Mouse (Mus musculus): Measurements from ENCODE around the gene A030005L19Rik. TPM values are rescaled to one million over a fixed set of nuclear protein-coding genes. Genes with fewer than 3 reads are reported as not detected.
A peak's percentile ranks its signal among the peaks of the same experiment; 100 is the strongest.
"Not testable (repeated sequence)": the region's sequence is repeated elsewhere in the genome, so short reads cannot be mapped to it uniquely, and the experiment has no call there.

A030005L19Rik gene
- not detected in 2 replicates for polyA plus RNA-seq (2015; fragmentation: Nextera tagmentation; extraction: Ambion mirVana)

DNA sequence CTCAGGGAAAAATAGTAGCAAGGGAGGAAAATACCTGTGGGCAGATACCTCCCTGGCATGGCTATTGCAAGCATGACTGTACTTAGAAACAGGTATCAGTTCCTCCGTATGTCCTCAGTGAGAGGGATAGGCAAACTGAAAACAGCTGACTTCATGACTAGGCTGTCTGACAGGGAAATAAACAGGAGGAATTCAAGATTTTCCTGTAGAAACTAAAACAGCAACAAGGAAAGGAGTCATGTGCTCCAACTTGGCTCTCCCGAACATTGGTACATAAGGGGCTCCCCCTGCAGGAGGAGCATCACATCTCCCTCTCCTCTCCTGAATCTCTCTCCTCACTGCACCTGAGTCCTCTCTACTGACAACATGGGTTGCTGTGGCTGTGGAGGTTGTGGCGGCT, at the start of gene A030005L19Rik:
A030005L19Rik (plus strand) TSS at position 301 of the 400 bp plus-strand sequence.
- WGBS = 76% methylated on average over 3 of the region's 3 CpGs
- H3K4me1 ChIP-seq (ENCODE audit: control insufficient read depth, insufficient read depth, low read length) = no peaks in the 10 kb centered on the region

DNA sequence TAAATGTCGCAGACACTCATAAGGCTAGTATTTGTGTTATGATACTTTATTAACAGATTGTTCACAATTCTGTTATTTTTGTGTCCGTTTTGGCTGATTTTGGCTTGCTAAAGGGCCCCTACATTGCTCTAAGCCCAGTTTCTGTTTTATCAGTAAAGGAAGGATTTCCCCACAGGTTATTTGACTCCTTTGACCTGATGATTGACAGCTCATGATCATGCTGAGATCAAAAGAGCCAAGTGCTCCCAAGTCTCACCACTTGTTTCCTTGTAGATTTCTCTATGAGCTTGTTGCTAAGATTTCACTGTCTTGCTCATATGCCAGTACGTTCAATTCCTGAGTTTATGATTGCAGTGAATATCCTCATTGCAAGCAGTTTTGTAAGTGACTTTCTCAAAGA, 42.9 kb upstream of the A030005L19Rik start:
- Histone ChIP-seq H3K9ac (ENCODE audit: low read depth, low read length) (no peak overlapping the region), H3K4me2 (ENCODE audit: low read depth, low read length) (no peak overlapping the region), H3K27me3 (replicated peaks; ENCODE audit: control insufficient read depth, insufficient read depth, low read length) (no peaks in the 10 kb centered on the region), H3K27ac (ENCODE audit: low read length) (no peak overlapping the region), H3K9me3 (ENCODE audit: control insufficient read depth, low read length) (no peaks in the 10 kb centered on the region), H3K4me3 (ENCODE audit: low read length) (no peak overlapping the region), H3K4me1 (ENCODE audit: control insufficient read depth, insufficient read depth, low read length) (no peaks in the 10 kb centered on the region), H3K36me3 (ENCODE audit: control insufficient read depth, insufficient read depth, low read length) (no peaks in the 10 kb centered on the region)
- WGBS = 82% methylated on average over 3 of the region's 3 CpGs
- ATAC-seq = no peak

More for the DNA sequence above, at the start of gene A030005L19Rik:
- no peaks in the 10 kb centered on the region for H3K27me3 ChIP-seq (replicated peaks; ENCODE audit: control insufficient read depth, insufficient read depth, low read length)
- no peak within 1 kb of the TSS for H3K4me2 ChIP-seq (ENCODE audit: low read depth, low read length)
- no peak within 1 kb of the TSS for H3K27ac ChIP-seq (ENCODE audit: low read length)
- no peak within 1 kb of the TSS for H3K9ac ChIP-seq (ENCODE audit: low read depth, low read length)
- ATAC-seq = no peak
- H3K9me3 ChIP-seq (ENCODE audit: control insufficient read depth, low read length) = no peaks in the 10 kb centered on the region
- H3K4me3 ChIP-seq (ENCODE audit: low read length) = no peak within 1 kb of the TSS
- no peaks in the 10 kb centered on the region for H3K36me3 ChIP-seq (ENCODE audit: control insufficient read depth, insufficient read depth, low read length)

- no peaks in the 10 kb centered on the region for H3K4me1 ChIP-seq (ENCODE audit: control insufficient read depth, insufficient read depth, low read length)
- H3K9me3 ChIP-seq (ENCODE audit: control insufficient read depth, low read length) = no peaks in the 10 kb centered on the region
- WGBS = 54% methylated on average over 2 of the region's 2 CpGs
- H3K36me3 ChIP-seq (ENCODE audit: control insufficient read depth, insufficient read depth, low read length) = peaks cover 8% of the 10 kb centered on the region; the same call in 1 of the 2 replicates
- H3K27ac ChIP-seq (ENCODE audit: low read length) = no peak overlapping the region
- peak; percentile 79; the same call in 1 of the 2 replicates for ATAC-seq
- H3K4me3 ChIP-seq (ENCODE audit: low read length) = no peak overlapping the region
- H3K27me3 ChIP-seq (replicated peaks; ENCODE audit: control insufficient read depth, insufficient read depth, low read length) = no peaks in the 10 kb centered on the region
- no peak overlapping the region for H3K9ac ChIP-seq (ENCODE audit: low read depth, low read length)
- H3K4me2 ChIP-seq (ENCODE audit: low read depth, low read length) = no peak overlapping the region
These were observed 34.0 kb upstream of the A030005L19Rik start for GRCm38 (mm10) chr1:82879172-82879571.

- H3K9me3 ChIP-seq (ENCODE audit: control insufficient read depth, low read length) = no peaks in the 10 kb centered on the region
- 86% methylated on average over 8 of the region's 8 CpGs for WGBS
- no peak overlapping the region for H3K9ac ChIP-seq (ENCODE audit: low read depth, low read length)
- ATAC-seq = no peak
- H3K4me3 ChIP-seq (ENCODE audit: low read length) = no peak overlapping the region
- no peak overlapping the region for H3K27ac ChIP-seq (ENCODE audit: low read length)
- H3K4me1 ChIP-seq (ENCODE audit: control insufficient read depth, insufficient read depth, low read length) = no peaks in the 10 kb centered on the region
- no peaks in the 10 kb centered on the region for H3K27me3 ChIP-seq (replicated peaks; ENCODE audit: control insufficient read depth, insufficient read depth, low read length)
- H3K36me3 ChIP-seq (ENCODE audit: control insufficient read depth, insufficient read depth, low read length) = peaks cover 8% of the 10 kb centered on the region; the same call in 1 of the 2 replicates
- H3K4me2 ChIP-seq (ENCODE audit: low read depth, low read length) = no peak overlapping the region
These were observed 32.9 kb upstream of the A030005L19Rik start for GRCm38 (mm10) chr1:82880196-82880595.

DNA sequence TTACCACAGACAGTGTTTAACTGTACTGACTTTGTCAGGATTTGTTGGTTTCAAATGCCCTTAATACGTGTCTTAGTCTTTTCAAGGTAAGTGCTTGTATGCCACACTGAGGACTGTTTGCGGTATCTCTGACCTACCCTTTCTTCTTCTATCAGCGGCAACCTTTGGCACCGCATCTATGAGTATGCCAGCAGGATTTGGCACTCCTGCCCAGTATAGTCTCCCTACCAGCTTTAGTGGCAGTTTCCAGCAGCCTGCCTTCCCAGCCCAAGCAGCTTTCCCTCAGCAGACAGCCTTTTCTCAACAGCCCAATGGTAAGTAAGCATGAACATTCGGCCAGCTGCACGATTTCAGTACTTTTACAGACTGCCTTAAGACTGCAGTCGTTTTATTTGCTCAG, 19.9 kb upstream of the A030005L19Rik start:
- no peak for ATAC-seq
- 92% methylated on average over 7 of the region's 7 CpGs for WGBS

GRCm38 (mm10) chr1:82900567-82900966, 12.6 kb upstream of the A030005L19Rik start:
- Histone ChIP-seq H3K4me3 (ENCODE audit: low read length) (no peak overlapping the region), H3K9ac (ENCODE audit: low read depth, low read length) (no peak overlapping the region), H3K9me3 (ENCODE audit: control insufficient read depth, low read length) (no peaks in the 10 kb centered on the region), H3K4me2 (ENCODE audit: low read depth, low read length) (no peak overlapping the region), H3K27me3 (replicated peaks; ENCODE audit: control insufficient read depth, insufficient read depth, low read length) (no peaks in the 10 kb centered on the region), H3K27ac (ENCODE audit: low read length) (no peak overlapping the region), H3K4me1 (ENCODE audit: control insufficient read depth, insufficient read depth, low read length) (no peaks in the 10 kb centered on the region), H3K36me3 (ENCODE audit: control insufficient read depth, insufficient read depth, low read length) (peaks cover 7% of the 10 kb centered on the region; the same call in 1 of the 2 replicates)
- WGBS = 94% methylated on average over 1 of the region's 1 CpGs
- ATAC-seq = no peak

More for the DNA sequence above, 19.9 kb upstream of the A030005L19Rik start:
- no peak overlapping the region for H3K27ac ChIP-seq (ENCODE audit: low read length)
- no peak overlapping the region for H3K4me2 ChIP-seq (ENCODE audit: low read depth, low read length)
- H3K36me3 ChIP-seq (ENCODE audit: control insufficient read depth, insufficient read depth, low read length) = peaks cover 6% of the 10 kb centered on the region; the same call in 1 of the 2 replicates
- H3K9ac ChIP-seq (ENCODE audit: low read depth, low read length) = no peak overlapping the region
- no peaks in the 10 kb centered on the region for H3K27me3 ChIP-seq (replicated peaks; ENCODE audit: control insufficient read depth, insufficient read depth, low read length)
- no peaks in the 10 kb centered on the region for H3K4me1 ChIP-seq (ENCODE audit: control insufficient read depth, insufficient read depth, low read length)
- H3K4me3 ChIP-seq (ENCODE audit: low read length) = no peak overlapping the region
- H3K9me3 ChIP-seq (ENCODE audit: control insufficient read depth, low read length) = no peaks in the 10 kb centered on the region

DNA sequence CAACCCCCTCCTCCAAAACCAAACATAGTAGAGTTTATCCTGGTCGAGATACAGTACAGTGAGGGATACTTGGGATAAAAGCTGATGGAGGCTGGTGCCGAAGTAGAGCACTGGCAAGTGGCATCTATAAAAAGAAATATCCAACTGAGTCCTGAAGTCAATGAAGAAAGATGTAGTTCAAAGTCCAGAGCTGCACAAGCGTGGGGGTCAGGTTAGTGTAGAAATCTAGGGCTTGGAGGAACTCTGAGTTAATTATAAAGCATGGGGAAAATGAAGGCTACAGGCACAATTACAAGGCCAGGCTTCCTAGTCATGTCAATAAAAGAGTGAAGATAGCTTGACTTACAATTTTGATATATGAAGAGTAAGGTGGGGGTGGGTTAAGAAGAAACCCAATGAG, 11.9 kb upstream of the A030005L19Rik start:
- Histone ChIP-seq H3K4me1 (ENCODE audit: control insufficient read depth, insufficient read depth, low read length) (no peaks in the 10 kb centered on the region), H3K27me3 (replicated peaks; ENCODE audit: control insufficient read depth, insufficient read depth, low read length) (no peaks in the 10 kb centered on the region), H3K4me2 (ENCODE audit: low read depth, low read length) (no peak overlapping the region), H3K9me3 (ENCODE audit: control insufficient read depth, low read length) (no peaks in the 10 kb centered on the region), H3K9ac (ENCODE audit: low read depth, low read length) (no peak overlapping the region), H3K4me3 (ENCODE audit: low read length) (no peak overlapping the region), H3K27ac (ENCODE audit: low read length) (no peak overlapping the region), H3K36me3 (ENCODE audit: control insufficient read depth, insufficient read depth, low read length) (peaks cover 7% of the 10 kb centered on the region; the same call in 1 of the 2 replicates)
- 89% methylated on average over 3 of the region's 3 CpGs for WGBS
- no peak for ATAC-seq

GRCm38 (mm10) chr1:82905886-82906285, 7.2 kb upstream of the A030005L19Rik start:
- no peak overlapping the region for H3K4me2 ChIP-seq (ENCODE audit: low read depth, low read length)
- no peaks in the 10 kb centered on the region for H3K27me3 ChIP-seq (replicated peaks; ENCODE audit: control insufficient read depth, insufficient read depth, low read length)
- no peaks in the 10 kb centered on the region for H3K9me3 ChIP-seq (ENCODE audit: control insufficient read depth, low read length)
- no peak overlapping the region for H3K4me3 ChIP-seq (ENCODE audit: low read length)
- H3K36me3 ChIP-seq (ENCODE audit: control insufficient read depth, insufficient read depth, low read length) = peaks cover 7% of the 10 kb centered on the region; the same call in 1 of the 2 replicates
- H3K27ac ChIP-seq (ENCODE audit: low read length) = no peak overlapping the region
- ATAC-seq = no peak
- no peak overlapping the region for H3K9ac ChIP-seq (ENCODE audit: low read depth, low read length)
- 73% methylated on average over 3 of the region's 3 CpGs for WGBS
- no peaks in the 10 kb centered on the region for H3K4me1 ChIP-seq (ENCODE audit: control insufficient read depth, insufficient read depth, low read length)

GRCm38 (mm10) chr1:82913434-82913833, 309 bp downstream of the A030005L19Rik start:
- 87% methylated on average over 3 of the region's 5 CpGs for WGBS
- not testable (repeated sequence) for H3K9ac ChIP-seq (ENCODE audit: low read depth, low read length); H3K36me3 ChIP-seq (ENCODE audit: control insufficient read depth, insufficient read depth, low read length); H3K4me1 ChIP-seq (ENCODE audit: control insufficient read depth, insufficient read depth, low read length); H3K27ac ChIP-seq (ENCODE audit: low read length); H3K9me3 ChIP-seq (ENCODE audit: control insufficient read depth, low read length); H3K27me3 ChIP-seq (replicated peaks; ENCODE audit: control insufficient read depth, insufficient read depth, low read length); H3K4me2 ChIP-seq (ENCODE audit: low read depth, low read length); H3K4me3 ChIP-seq (ENCODE audit: low read length); ATAC-seq

- H3K36me3 ChIP-seq (ENCODE audit: control insufficient read depth, insufficient read depth, low read length) = no peaks in the 10 kb centered on the region
- H3K27ac ChIP-seq (ENCODE audit: low read length) = no peak within 1 kb of the TSS
- ATAC-seq = no peak
- H3K4me2 ChIP-seq (ENCODE audit: low read depth, low read length) = no peak within 1 kb of the TSS
- no peaks in the 10 kb centered on the region; the same call in 1 of the 2 replicates for H3K9me3 ChIP-seq (ENCODE audit: control insufficient read depth, low read length)
- no peaks in the 10 kb centered on the region for H3K4me1 ChIP-seq (ENCODE audit: control insufficient read depth, insufficient read depth, low read length)
- WGBS = 83% methylated on average over 6 of the region's 6 CpGs
- no peak within 1 kb of the TSS for H3K4me3 ChIP-seq (ENCODE audit: low read length)
- no peak within 1 kb of the TSS for H3K9ac ChIP-seq (ENCODE audit: low read depth, low read length)
- H3K27me3 ChIP-seq (replicated peaks; ENCODE audit: control insufficient read depth, insufficient read depth, low read length) = no peaks in the 10 kb centered on the region
These were observed 11.5 kb downstream of the A030005L19Rik start, which contains the start of gene A030014E15Rik for GRCm38 (mm10) chr1:82924650-82925049. TSS of gene A030014E15Rik (plus strand) at chr1:82924917.

Data from intestine, embryonic 16.5 days (tissue).